Mouse (Mus musculus) lung, embryonic 16.5 days (tissue): ENCODE measurements at regions not wholly inside any gene's neighbourhood (a gene's known extent, or its start where the extent isn't known, plus 50 kb on each side); places are given as distances from the start of the nearest gene placed in this dataset.

ENCODE experiments used
- ATAC-seq: fragments of 200-750 bp; cut with Nextera tagmentation; 2 replicates; pipeline ENCODE4 v1.8.0; 2017; ENCODE audit warnings: low read depth, mild to moderate bottlenecking, moderate library complexity
- H3K27ac ChIP-seq: fragments of 300-500 bp; sonication (generic); 2 replicates; pipeline ENCODE4 v1.5.1; 2014; ENCODE audit warnings: mild to moderate bottlenecking, control low read depth, low read length
- H3K27me3 ChIP-seq: fragments of 300-500 bp; sonication (generic); 2 replicates; pipeline ENCODE4 v1.6.1; 2014; ENCODE audit warnings: low read depth, low read length, mixed read lengths; ENCODE audit not compliant: control insufficient read depth, insufficient read depth
- H3K36me3 ChIP-seq: fragments of 300-500 bp; sonication (generic); 2 replicates; pipeline ENCODE4 v1.6.1; 2014; ENCODE audit warnings: low read length; ENCODE audit not compliant: control insufficient read depth, insufficient read depth
- H3K4me1 ChIP-seq: fragments of 300-500 bp; sonication (generic); replicated peaks from 2 replicates; pipeline ENCODE4 v1.6.1; 2014; ENCODE audit warnings: low read length, mixed read lengths; ENCODE audit not compliant: control insufficient read depth, insufficient read depth
- H3K4me2 ChIP-seq: fragments of 300-500 bp; sonication (generic); 2 replicates; pipeline ENCODE4 v1.6.1; 2014; ENCODE audit warnings: low read depth, low read length, control low read depth
- H3K4me3 ChIP-seq: fragments of 300-500 bp; sonication (generic); 2 replicates; pipeline ENCODE4 v1.5.1; 2014; ENCODE audit warnings: mild to moderate bottlenecking, low read length, control low read depth
- H3K9ac ChIP-seq: fragments of 300-500 bp; sonication (generic); 2 replicates; pipeline ENCODE4 v1.6.1; 2014; ENCODE audit warnings: low read length, control low read depth
- H3K9me3 ChIP-seq: fragments of 300-500 bp; sonication (generic); 2 replicates; pipeline ENCODE4 v1.6.1; 2016; ENCODE audit warnings: low read length; ENCODE audit not compliant: control insufficient read depth
- WGBS: fragments of 180-500 bp; shearing (Covaris S2); extraction: QIAGEN DNeasy Blood & Tissue Kit; methylation state at CpG from one replicate; pipeline ENCODE4 v1.1.7; 2014; 5-methylcytosine and 5-hydroxymethylcytosine counted together

- 62% methylated on average over 3 of the region's 3 CpGs for WGBS
- no peak overlapping the region for H3K9ac ChIP-seq
- no peaks in the 10 kb centered on the region for H3K36me3 ChIP-seq
- H3K27ac ChIP-seq, result no peak overlapping the region
- no peaks in the 10 kb centered on the region for H3K4me1 ChIP-seq
- no peak overlapping the region for H3K4me2 ChIP-seq
- H3K9me3 ChIP-seq, result no peaks in the 10 kb centered on the region
- H3K27me3 ChIP-seq, result no peaks in the 10 kb centered on the region
- no peak for ATAC-seq
- H3K4me3 ChIP-seq, result no peak overlapping the region
Measured at GRCm38 (mm10) chr1:169872865-169873264, 55.6 kb upstream of the Ccdc190 start.

GRCm38 (mm10) chr1:169868636-169869035 is 59.8 kb upstream of the Ccdc190 start:
- Histone ChIP-seq H3K36me3 (no peaks in the 10 kb centered on the region), H3K4me3 (no peak overlapping the region), H3K4me2 (no peak overlapping the region), H3K9ac (no peak overlapping the region), H3K9me3 (no peaks in the 10 kb centered on the region; the same call in 1 of the 2 replicates), H3K27ac (no peak overlapping the region), H3K27me3 (no peaks in the 10 kb centered on the region), H3K4me1 (no peaks in the 10 kb centered on the region)
- no peak for ATAC-seq
- 58% methylated on average over 3 of the region's 3 CpGs for WGBS

GRCm38 (mm10) chr1:169867453-169867852 is 61.0 kb upstream of the Ccdc190 start:
- Histone ChIP-seq H3K4me1 (no peaks in the 10 kb centered on the region), H3K4me2 (no peak overlapping the region), H3K27me3 (no peaks in the 10 kb centered on the region), H3K4me3 (no peak overlapping the region), H3K9ac (no peak overlapping the region), H3K9me3 (no peaks in the 10 kb centered on the region; the same call in 1 of the 2 replicates), H3K27ac (no peak overlapping the region), H3K36me3 (no peaks in the 10 kb centered on the region)
- ATAC-seq, result no peak
- WGBS, result 53% methylated on average over 3 of the region's 3 CpGs

GRCm38 (mm10) chr1:169866840-169867239 is 61.6 kb upstream of the Ccdc190 start:
- 82% methylated on average over 6 of the region's 6 CpGs for WGBS
- ATAC-seq, result no peak

GRCm38 (mm10) chr1:169859041-169859440 is 69.4 kb upstream of the Ccdc190 start:
- WGBS, result 77% methylated on average over 3 of the region's 3 CpGs
- H3K9me3 ChIP-seq, result no peaks in the 10 kb centered on the region
- no peaks in the 10 kb centered on the region for H3K36me3 ChIP-seq
- H3K4me3 ChIP-seq, result no peak overlapping the region
- no peak overlapping the region for H3K27ac ChIP-seq
- no peaks in the 10 kb centered on the region for H3K27me3 ChIP-seq
- no peaks in the 10 kb centered on the region for H3K4me1 ChIP-seq
- no peak overlapping the region for H3K4me2 ChIP-seq
- ATAC-seq, result no peak
- no peak overlapping the region for H3K9ac ChIP-seq

More at GRCm38 (mm10) chr1:169866840-169867239, 61.6 kb upstream of the Ccdc190 start:
- Histone ChIP-seq H3K4me2 (no peak overlapping the region), H3K4me3 (no peak overlapping the region), H3K27ac (no peak overlapping the region), H3K27me3 (no peaks in the 10 kb centered on the region), H3K4me1 (no peaks in the 10 kb centered on the region), H3K9ac (no peak overlapping the region), H3K36me3 (no peaks in the 10 kb centered on the region), H3K9me3 (no peaks in the 10 kb centered on the region; the same call in 1 of the 2 replicates)

GRCm38 (mm10) chr1:169851663-169852062 is 76.8 kb upstream of the Ccdc190 start:
- H3K4me2 ChIP-seq, result no peak overlapping the region
- WGBS, result 54% methylated on average over 4 of the region's 4 CpGs
- ATAC-seq, result no peak
- H3K4me3 ChIP-seq, result no peak overlapping the region
- H3K9ac ChIP-seq, result no peak overlapping the region
- no peaks in the 10 kb centered on the region for H3K4me1 ChIP-seq
- no peak overlapping the region for H3K27ac ChIP-seq
- no peaks in the 10 kb centered on the region for H3K36me3 ChIP-seq
- H3K27me3 ChIP-seq, result no peaks in the 10 kb centered on the region
- no peaks in the 10 kb centered on the region for H3K9me3 ChIP-seq

GRCm38 (mm10) chr1:169848254-169849015 is 80.0 kb upstream of the Ccdc190 start:
- no peak overlapping the region for H3K9ac ChIP-seq
- no peaks in the 10 kb centered on the region for H3K4me1 ChIP-seq

GRCm38 (mm10) chr1:169842490-169842889 is 86.0 kb upstream of the Ccdc190 start:
- H3K9ac ChIP-seq, result no peak overlapping the region
- H3K4me1 ChIP-seq, result no peaks in the 10 kb centered on the region
- no peak for ATAC-seq
- H3K9me3 ChIP-seq, result no peaks in the 10 kb centered on the region
- 73% methylated on average over 4 of the region's 4 CpGs for WGBS
- H3K27me3 ChIP-seq, result no peaks in the 10 kb centered on the region
- no peak overlapping the region for H3K4me2 ChIP-seq
- H3K4me3 ChIP-seq, result no peak overlapping the region
- H3K36me3 ChIP-seq, result no peaks in the 10 kb centered on the region
- H3K27ac ChIP-seq, result no peak overlapping the region

More at GRCm38 (mm10) chr1:169848254-169849015, 80.0 kb upstream of the Ccdc190 start:
- no peak overlapping the region for H3K4me2 ChIP-seq
- no peaks in the 10 kb centered on the region for H3K27me3 ChIP-seq
- H3K9me3 ChIP-seq, result no peaks in the 10 kb centered on the region
- no peaks in the 10 kb centered on the region for H3K36me3 ChIP-seq
- no peak overlapping the region for H3K27ac ChIP-seq
- 82% methylated on average over 10 of the region's 10 CpGs for WGBS
- no peak overlapping the region for H3K4me3 ChIP-seq
- no peak for ATAC-seq

GRCm38 (mm10) chr1:169840948-169841347 is 87.5 kb upstream of the Ccdc190 start:
- Histone ChIP-seq H3K4me2 (no peak overlapping the region), H3K4me3 (no peak overlapping the region), H3K36me3 (no peaks in the 10 kb centered on the region), H3K27ac (no peak overlapping the region), H3K9me3 (no peaks in the 10 kb centered on the region), H3K9ac (no peak overlapping the region), H3K27me3 (no peaks in the 10 kb centered on the region), H3K4me1 (no peaks in the 10 kb centered on the region)
- 68% methylated on average over 4 of the region's 4 CpGs for WGBS
- ATAC-seq, result no peak
